Mouse (Mus musculus): Measurements from ENCODE around the gene Npc2. TPM values are rescaled to one million over a fixed set of nuclear protein-coding genes. Genes with fewer than 3 reads are reported as not detected.

The Npc2 gene
- polyA plus RNA-seq, 1 experiment from 2014 or later, result 82.3 TPM

- H3K4me1 ChIP-seq (replicated peaks), result peaks cover 41% of the 10 kb centered on the region
- H3K4me2 ChIP-seq, result peak overlapping the region; percentile 84
- no peak overlapping the region for H3K27ac ChIP-seq
- no peaks in the 10 kb centered on the region for H3K27me3 ChIP-seq
- no peak for ATAC-seq (ENCODE audit: low FRiP score)
- 82% methylated on average over 6 of the region's 6 CpGs for WGBS
- peak overlapping the region; percentile 74 for H3K4me3 ChIP-seq
- H3K9me3 ChIP-seq, result no peaks in the 10 kb centered on the region
- H3K9ac ChIP-seq, result no peak overlapping the region
- H3K36me3 ChIP-seq, result peaks cover 3% of the 10 kb centered on the region; the same call in 1 of the 2 replicates
Measured at GRCm38 (mm10) chr12:84774376-84774775, 1.4 kb upstream of the Npc2 start.

- WGBS, result 1% methylated on average over 20 of the region's 20 CpGs
Measured at GRCm38 (mm10) chr12:84773476-84773875, 524 bp upstream of the Npc2 start.

GRCm38 (mm10) chr12:84771981-84772520 lies 901 bp downstream of the Npc2 start:
- Histone ChIP-seq H3K27ac (peak overlapping the region; percentile 90), H3K27me3 (no peaks in the 10 kb centered on the region), H3K4me3 (peak overlapping the region; percentile 74), H3K9me3 (no peaks in the 10 kb centered on the region), H3K4me2 (peak overlapping the region; percentile 73), H3K36me3 (peaks cover 8% of the 10 kb centered on the region; the same call in 1 of the 2 replicates), H3K9ac (peak overlapping the region; percentile 80), H3K4me1 (replicated peaks) (peaks cover 49% of the 10 kb centered on the region)
- 3% methylated on average over 10 of the region's 10 CpGs for WGBS
- no peak for ATAC-seq (ENCODE audit: low FRiP score)

More at GRCm38 (mm10) chr12:84773476-84773875, 524 bp upstream of the Npc2 start:
- H3K9me3 ChIP-seq, result no peaks in the 10 kb centered on the region
- H3K4me2 ChIP-seq, result peak overlapping the region; percentile 84
- no peaks in the 10 kb centered on the region for H3K27me3 ChIP-seq
- H3K27ac ChIP-seq, result peak overlapping the region; percentile 81
- no peak; the same call in 1 of the 2 replicates for ATAC-seq (ENCODE audit: low FRiP score)
- H3K4me3 ChIP-seq, result peak overlapping the region; percentile 74
- peak overlapping the region; percentile 91 for H3K9ac ChIP-seq
- peaks cover 8% of the 10 kb centered on the region; the same call in 1 of the 2 replicates for H3K36me3 ChIP-seq
- H3K4me1 ChIP-seq (replicated peaks), result peaks cover 41% of the 10 kb centered on the region

- Histone ChIP-seq H3K9ac (no peak overlapping the region), H3K27ac (no peak overlapping the region), H3K4me1 (replicated peaks) (peaks cover 50% of the 10 kb centered on the region), H3K4me2 (no peak overlapping the region), H3K9me3 (no peaks in the 10 kb centered on the region), H3K27me3 (no peaks in the 10 kb centered on the region), H3K4me3 (no peak overlapping the region), H3K36me3 (peaks cover 15% of the 10 kb centered on the region)
- 84% methylated on average over 7 of the region's 7 CpGs for WGBS
- ATAC-seq (ENCODE audit: low FRiP score), result no peak
Measured at GRCm38 (mm10) chr12:84769624-84770023, 3.3 kb downstream of the Npc2 start.

- Histone ChIP-seq H3K36me3 (peaks cover 35% of the 10 kb centered on the region), H3K4me1 (replicated peaks) (peaks cover 39% of the 10 kb centered on the region), H3K27me3 (no peaks in the 10 kb centered on the region), H3K9ac (no peak overlapping the region), H3K9me3 (no peaks in the 10 kb centered on the region), H3K4me3 (no peak overlapping the region), H3K4me2 (no peak overlapping the region), H3K27ac (no peak overlapping the region)
- 91% methylated on average over 6 of the region's 6 CpGs for WGBS
- no peak for ATAC-seq (ENCODE audit: low FRiP score)
Measured at GRCm38 (mm10) chr12:84767510-84767909, 5.4 kb downstream of the Npc2 start.

- WGBS, result 89% methylated on average over 5 of the region's 5 CpGs
- Histone ChIP-seq H3K27ac (no peak overlapping the region), H3K4me2 (no peak overlapping the region), H3K4me1 (replicated peaks) (peaks cover 29% of the 10 kb centered on the region), H3K9ac (no peak overlapping the region), H3K9me3 (no peaks in the 10 kb centered on the region), H3K27me3 (no peaks in the 10 kb centered on the region), H3K36me3 (peaks cover 36% of the 10 kb centered on the region), H3K4me3 (no peak overlapping the region)
- ATAC-seq (ENCODE audit: low FRiP score), result no peak
Measured at GRCm38 (mm10) chr12:84766113-84766735, 6.7 kb downstream of the Npc2 start.

GRCm38 (mm10) chr12:84765506-84765905 lies 7.4 kb downstream of the Npc2 start:
- H3K4me3 ChIP-seq, result no peak overlapping the region
- WGBS, result 92% methylated on average over 15 of the region's 15 CpGs
- no peak for ATAC-seq (ENCODE audit: low FRiP score)
- no peaks in the 10 kb centered on the region for H3K9me3 ChIP-seq
- no peak overlapping the region for H3K4me2 ChIP-seq
- H3K27me3 ChIP-seq, result no peaks in the 10 kb centered on the region
- peaks cover 43% of the 10 kb centered on the region for H3K36me3 ChIP-seq
- H3K27ac ChIP-seq, result no peak overlapping the region
- H3K9ac ChIP-seq, result no peak overlapping the region
- peaks cover 22% of the 10 kb centered on the region for H3K4me1 ChIP-seq (replicated peaks)

GRCm38 (mm10) chr12:84764756-84765155 lies 8.2 kb downstream of the Npc2 start:
- H3K27me3 ChIP-seq, result no peaks in the 10 kb centered on the region
- H3K4me3 ChIP-seq, result no peak overlapping the region
- H3K9ac ChIP-seq, result no peak overlapping the region
- no peak overlapping the region for H3K4me2 ChIP-seq
- ATAC-seq (ENCODE audit: low FRiP score), result no peak
- H3K27ac ChIP-seq, result no peak overlapping the region
- H3K4me1 ChIP-seq (replicated peaks), result peaks cover 15% of the 10 kb centered on the region
- peaks cover 49% of the 10 kb centered on the region for H3K36me3 ChIP-seq
- H3K9me3 ChIP-seq, result no peaks in the 10 kb centered on the region
- WGBS, result 86% methylated on average over 7 of the region's 7 CpGs

- Histone ChIP-seq H3K36me3 (peaks cover 55% of the 10 kb centered on the region), H3K4me2 (no peak overlapping the region), H3K27ac (no peak overlapping the region), H3K4me1 (replicated peaks) (peaks cover 11% of the 10 kb centered on the region), H3K4me3 (no peak overlapping the region), H3K9ac (no peak overlapping the region), H3K9me3 (no peaks in the 10 kb centered on the region), H3K27me3 (no peaks in the 10 kb centered on the region)
- ATAC-seq (ENCODE audit: low FRiP score), result no peak
- 94% methylated on average over 13 of the region's 13 CpGs for WGBS
Measured at GRCm38 (mm10) chr12:84763577-84764218, 9.3 kb downstream of the Npc2 start.

- H3K27ac ChIP-seq, result no peak overlapping the region
Measured at GRCm38 (mm10) chr12:84762532-84762931, 10.4 kb downstream of the Npc2 start.

GRCm38 (mm10) chr12:84759063-84759462 lies 13.9 kb downstream of the Npc2 start:
- no peak overlapping the region for H3K9ac ChIP-seq
- H3K4me3 ChIP-seq, result no peak overlapping the region
- no peak overlapping the region for H3K27ac ChIP-seq
- H3K4me1 ChIP-seq (replicated peaks), result peaks cover 7% of the 10 kb centered on the region
- no peak overlapping the region for H3K4me2 ChIP-seq
- no peaks in the 10 kb centered on the region for H3K27me3 ChIP-seq
- ATAC-seq (ENCODE audit: low FRiP score), result no peak
- 84% methylated on average over 2 of the region's 2 CpGs for WGBS
- H3K9me3 ChIP-seq, result no peaks in the 10 kb centered on the region
- H3K36me3 ChIP-seq, result peaks cover 71% of the 10 kb centered on the region

More at GRCm38 (mm10) chr12:84762532-84762931, 10.4 kb downstream of the Npc2 start:
- no peak for ATAC-seq (ENCODE audit: low FRiP score)
- 93% methylated on average over 5 of the region's 5 CpGs for WGBS
- H3K9me3 ChIP-seq, result no peaks in the 10 kb centered on the region
- H3K4me2 ChIP-seq, result no peak overlapping the region
- H3K4me1 ChIP-seq (replicated peaks), result peaks cover 8% of the 10 kb centered on the region
- no peak overlapping the region for H3K4me3 ChIP-seq
- no peaks in the 10 kb centered on the region for H3K27me3 ChIP-seq
- peaks cover 66% of the 10 kb centered on the region for H3K36me3 ChIP-seq
- no peak overlapping the region for H3K9ac ChIP-seq

GRCm38 (mm10) chr12:84756016-84756415 lies 16.9 kb downstream of the Npc2 start:
- no peak overlapping the region for H3K27ac ChIP-seq
- no peak for ATAC-seq (ENCODE audit: low FRiP score)
- WGBS, result 94% methylated on average over 10 of the region's 10 CpGs
- H3K9me3 ChIP-seq, result no peaks in the 10 kb centered on the region
- no peak overlapping the region for H3K4me2 ChIP-seq
- peaks cover 52% of the 10 kb centered on the region for H3K36me3 ChIP-seq
- H3K4me3 ChIP-seq, result no peak overlapping the region
- H3K9ac ChIP-seq, result no peak overlapping the region
- H3K27me3 ChIP-seq, result no peaks in the 10 kb centered on the region
- H3K4me1 ChIP-seq (replicated peaks), result peaks cover 34% of the 10 kb centered on the region
